Mouse (Mus musculus) C2C12 (cell line): ENCODE measurements around the gene Dip2c.

Experiments
- CEBPB ChIP-seq: IDR thresholded peaks from one replicate; pipeline ENCODE4 v1.6.1; 2011; ENCODE audit warnings: low read depth, mild to moderate bottlenecking, control low read depth, moderate library complexity
- CTCF ChIP-seq: IDR thresholded peaks from one replicate; pipeline ENCODE4 v1.5.1; 2011; ENCODE audit not compliant: control insufficient read depth, insufficient read depth, insufficient read length
- MYOG ChIP-seq: IDR thresholded peaks from one replicate; pipeline ENCODE4 v1.6.1; 2011; ENCODE audit not compliant: control insufficient read depth, insufficient read length; ENCODE audit errors: extremely low read depth
- USF1 ChIP-seq: IDR thresholded peaks from one replicate; pipeline ENCODE4 v1.6.1; 2011; ENCODE audit warnings: low read depth, mild to moderate bottlenecking, control low read depth, moderate library complexity

DNA sequence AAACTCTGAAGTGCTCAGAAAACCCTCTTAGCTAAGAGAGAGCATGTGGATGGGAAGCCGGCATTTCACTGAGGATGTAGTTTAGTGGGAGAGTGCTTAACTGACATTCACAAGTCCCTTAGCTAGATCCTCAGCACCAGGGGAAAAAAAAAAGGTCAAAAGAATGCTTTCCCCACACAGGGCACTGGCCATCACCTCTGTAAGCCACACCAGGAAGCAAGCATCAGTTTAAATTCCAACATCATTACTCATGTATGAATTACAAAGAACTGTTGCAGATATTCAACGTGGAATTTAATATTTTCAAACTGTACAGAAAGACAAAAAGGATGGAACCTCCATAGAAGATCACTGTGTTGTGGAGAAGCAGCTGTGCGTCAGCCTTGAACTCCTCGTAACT, 419.1 kb downstream of the Dip2c start:
- TF ChIP-seq MYOG (no peak), USF1 (no peak), CTCF (no peak), CEBPB (no peak)
